Mouse (Mus musculus) T-helper 17 cell (primary cell): ENCODE data around the gene Col25a1.

Source experiments
- in situ Hi-C, 2 experiments: fragments of 300-600 bp; cut with MboI, MseI; formaldehyde crosslinking; loops; 1 replicate in 1 of 2; 2 replicates in 1 of 2; pipeline ENCODE4 v1.15.1; 2025; ENCODE audit warnings: high pct_unique_total_duplicates in 2 of 2

The Col25a1 gene

DNA sequence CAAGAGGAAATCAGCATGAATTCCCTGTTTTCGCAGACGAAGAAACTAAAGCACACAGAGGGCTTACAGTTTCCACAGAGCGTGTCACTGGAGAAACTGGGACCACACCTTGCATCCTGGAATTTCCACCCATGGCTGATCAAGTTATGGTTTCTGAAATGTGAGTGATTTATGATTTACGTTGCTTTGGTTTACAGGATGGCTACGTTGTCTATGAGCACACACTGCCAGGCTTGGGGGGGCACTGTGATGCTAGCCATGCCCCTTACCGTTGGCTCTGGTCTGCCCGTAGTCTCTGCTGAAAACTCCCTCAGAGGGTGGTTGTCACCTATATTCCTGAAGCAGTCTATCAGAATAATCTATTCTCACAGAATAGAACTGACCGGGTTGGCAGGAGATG lies at the start of gene Col25a1:
Col25a1 (plus strand) TSS at position 301 of the 400 bp plus-strand sequence.
- in situ Hi-C loops = no loop called here

- in situ Hi-C loops = loop anchor here (5.0 to 25.0 kb wide), 4 partner anchors 166 to 771 kb away; no protein-coding TSS in a partner anchor
Measured at GRCm38 (mm10) chr3:130083312-130083711, 48.0 kb upstream of the Col25a1 start.

DNA sequence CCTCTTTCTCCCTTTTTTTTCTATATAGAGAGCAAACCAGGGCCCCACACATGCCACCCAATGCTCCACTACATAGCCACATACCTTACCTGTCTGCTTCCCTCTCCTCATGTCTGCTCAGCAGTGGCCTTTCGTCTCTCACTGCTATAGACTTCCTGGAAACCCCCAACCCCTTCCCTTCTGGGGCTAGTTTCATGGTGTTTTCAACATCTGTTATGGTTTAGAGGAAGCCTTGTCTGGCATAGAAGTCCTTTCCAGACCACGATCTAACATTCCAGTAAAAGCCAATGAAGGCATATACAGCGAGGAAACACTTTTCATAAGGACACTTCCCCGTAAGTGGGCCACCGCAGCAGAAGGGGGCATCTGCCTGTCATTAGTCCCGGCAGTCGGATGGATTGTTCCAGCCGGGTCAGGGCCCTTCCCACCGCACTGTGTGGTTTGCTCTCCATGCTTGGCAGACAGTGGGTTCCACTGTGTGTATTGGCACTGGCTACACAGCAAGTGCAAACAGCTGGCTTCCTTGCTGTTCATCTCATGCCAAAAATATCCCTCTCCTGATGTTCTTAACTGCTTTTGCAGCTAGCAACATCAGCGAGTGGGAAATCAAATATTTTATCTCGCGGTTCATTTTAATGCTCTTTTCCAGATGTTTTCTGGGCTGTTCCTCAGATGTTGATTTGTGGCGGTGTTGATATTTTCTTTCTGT lies 44.8 kb upstream of the Col25a1 start:
- in situ Hi-C loops = loop anchor here in 1 of 2 experiments (10.0 to 25.0 kb wide), 2 partner anchors 362 to 774 kb away; no protein-coding TSS in a partner anchor

- in situ Hi-C loops = loop anchor here in 1 of 2 experiments (10.0 to 25.0 kb wide), 2 partner anchors 363 to 775 kb away; no protein-coding TSS in a partner anchor
Measured at GRCm38 (mm10) chr3:130087466-130087865, 43.8 kb upstream of the Col25a1 start.

DNA sequence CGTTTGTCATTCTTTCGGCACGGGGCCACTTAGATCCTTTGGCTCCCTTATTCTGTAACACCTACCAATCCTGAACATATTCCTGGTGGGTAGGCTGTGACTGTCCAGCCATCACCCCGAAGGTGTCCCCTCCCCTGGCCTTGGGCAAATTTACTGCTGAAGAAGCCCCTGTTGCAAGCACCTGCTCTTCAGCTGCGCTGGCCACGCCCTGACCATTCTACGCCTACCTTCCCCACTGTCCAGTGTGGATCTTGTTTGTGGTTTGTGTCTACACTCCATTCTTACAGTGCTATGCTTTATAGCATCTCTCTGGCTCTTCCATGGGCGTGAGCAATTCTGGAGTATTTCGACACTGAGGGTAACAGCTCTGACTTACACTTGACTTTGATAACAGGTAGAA lies 42.6 kb upstream of the Col25a1 start:
- in situ Hi-C loops = loop anchor here in 1 of 2 experiments (10.0 to 25.0 kb wide), 2 partner anchors 364 to 776 kb away; no protein-coding TSS in a partner anchor

DNA sequence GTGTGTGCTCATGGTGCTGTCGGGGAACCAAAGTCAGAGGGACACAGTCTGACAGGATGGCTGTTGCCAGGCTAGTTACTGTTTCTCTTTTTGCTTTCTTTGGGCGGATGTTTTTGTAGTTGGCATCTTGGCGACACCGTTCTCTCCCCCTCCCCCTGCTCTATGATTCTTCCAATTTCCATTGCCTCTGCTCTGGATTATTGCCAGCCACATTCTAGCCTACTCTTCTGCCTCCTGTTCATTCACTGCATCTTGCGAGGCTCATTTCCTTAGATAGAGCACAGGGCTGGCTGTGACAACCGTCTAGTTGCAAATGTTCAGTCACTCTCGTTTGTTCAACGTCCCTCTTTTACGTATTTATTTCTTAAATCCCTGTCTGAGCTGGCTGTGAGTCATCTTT lies 40.8 kb upstream of the Col25a1 start:
- in situ Hi-C loops = loop anchor here in 1 of 2 experiments (25.0 kb wide), 1 partner anchor 778 kb away; no protein-coding TSS in a partner anchor

DNA sequence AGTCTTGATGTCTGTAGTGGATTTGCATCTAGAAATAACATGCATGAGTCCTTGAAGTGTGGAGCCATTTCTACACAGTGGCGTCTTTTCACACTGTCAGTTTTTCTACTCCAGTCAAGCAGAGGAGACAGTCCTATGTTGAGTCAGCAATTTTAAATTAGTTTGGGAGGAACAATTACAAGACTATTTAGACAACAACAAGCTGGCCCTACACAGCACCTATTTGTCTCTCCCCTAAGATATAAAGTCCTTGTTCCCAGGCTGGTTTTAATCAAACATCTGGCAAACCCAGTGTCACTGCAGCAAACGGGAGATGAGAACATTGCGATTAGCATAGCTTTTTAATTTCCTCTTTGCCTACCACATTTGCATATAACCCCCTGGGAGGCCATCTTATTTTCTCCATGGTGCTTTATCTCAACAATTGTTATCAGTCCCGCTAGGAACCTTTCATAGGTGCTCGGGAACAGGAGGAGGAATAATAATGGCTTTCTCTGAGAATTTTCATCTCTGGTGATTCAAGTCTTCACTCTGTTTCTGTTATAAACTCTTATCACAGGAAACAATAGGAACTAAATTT lies 37.1 kb upstream of the Col25a1 start:
- in situ Hi-C loops = loop anchor here in 1 of 2 experiments (25.0 kb wide), 1 partner anchor 782 kb away; no protein-coding TSS in a partner anchor

GRCm38 (mm10) chr3:130095160-130095781 lies 36.0 kb upstream of the Col25a1 start:
- in situ Hi-C loops = loop anchor here in 1 of 2 experiments (5.0 to 25.0 kb wide), 3 partner anchors 482 to 783 kb away; no protein-coding TSS in a partner anchor

DNA sequence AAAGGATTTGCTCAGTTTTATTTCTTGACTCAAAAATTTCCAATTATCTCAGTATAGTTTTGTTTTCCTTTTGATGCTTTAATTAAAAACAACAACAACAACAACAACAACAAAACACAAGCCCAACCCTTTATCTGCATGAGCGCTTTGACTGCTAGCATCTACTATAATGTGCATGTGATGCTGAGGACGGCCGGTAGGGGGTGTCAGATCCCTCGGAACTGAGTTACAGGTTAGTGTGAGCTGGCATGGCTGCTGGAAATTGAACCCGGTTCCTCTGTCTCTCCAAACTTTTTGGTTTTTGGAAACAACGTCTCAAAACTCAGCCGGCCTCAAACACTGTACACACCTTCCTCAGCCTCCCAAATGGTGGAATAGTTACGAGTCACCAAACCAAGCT lies 27.8 kb upstream of the Col25a1 start:
- in situ Hi-C loops = loop anchor here in 1 of 2 experiments (5.0 to 10.0 kb wide), 3 partner anchors 269 to 591 kb away; no protein-coding TSS in a partner anchor

DNA sequence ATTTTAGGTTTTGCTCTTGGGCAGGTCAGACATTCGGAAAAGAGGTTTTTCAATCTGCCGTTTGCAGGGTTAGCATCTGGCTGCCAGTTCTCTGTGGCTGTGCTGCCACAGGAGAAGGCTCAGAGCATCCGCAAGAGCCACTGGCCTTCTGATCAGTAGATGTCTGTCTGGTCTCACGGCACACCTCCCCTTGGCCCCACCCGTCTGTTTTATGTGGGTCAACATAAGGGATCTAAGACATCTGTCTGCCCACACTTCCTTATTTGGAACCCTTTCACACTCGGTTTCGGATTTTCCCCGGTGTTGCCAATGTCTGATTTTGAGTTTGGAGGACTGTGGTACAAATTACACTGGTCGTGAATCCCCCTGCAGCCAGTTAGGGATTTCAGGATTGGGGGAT lies 26.8 kb upstream of the Col25a1 start:
- in situ Hi-C loops = loop anchor here in 1 of 2 experiments (5.0 to 10.0 kb wide), 3 partner anchors 268 to 590 kb away; no protein-coding TSS in a partner anchor

DNA sequence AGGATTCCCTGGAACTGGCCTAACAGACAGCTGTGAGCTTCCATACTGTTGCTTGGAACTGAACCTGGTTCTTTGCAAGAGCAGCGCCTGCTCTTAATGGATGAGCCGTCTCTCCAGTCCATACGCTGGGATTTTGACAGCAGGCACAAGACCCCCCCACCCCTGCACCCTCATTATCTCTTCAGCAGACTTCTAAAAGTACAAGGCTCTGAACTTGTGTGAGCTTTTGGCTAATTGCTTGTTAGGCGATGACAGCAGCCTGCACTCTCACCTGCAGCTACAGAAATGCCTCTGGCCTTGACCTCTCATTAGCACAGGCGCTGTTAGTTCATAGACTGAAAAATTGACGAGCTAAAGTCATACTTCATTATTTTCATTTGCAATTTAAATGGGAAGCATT lies 14.4 kb upstream of the Col25a1 start:
- in situ Hi-C loops = no loop called here

GRCm38 (mm10) chr3:130127840-130128239 lies 3.5 kb upstream of the Col25a1 start:
- in situ Hi-C loops = no loop called here

- in situ Hi-C loops = no loop called here
Measured at GRCm38 (mm10) chr3:130128564-130128963, 2.7 kb upstream of the Col25a1 start.

GRCm38 (mm10) chr3:130129635-130130206 lies 1.6 kb upstream of the Col25a1 start:
- in situ Hi-C loops = no loop called here

DNA sequence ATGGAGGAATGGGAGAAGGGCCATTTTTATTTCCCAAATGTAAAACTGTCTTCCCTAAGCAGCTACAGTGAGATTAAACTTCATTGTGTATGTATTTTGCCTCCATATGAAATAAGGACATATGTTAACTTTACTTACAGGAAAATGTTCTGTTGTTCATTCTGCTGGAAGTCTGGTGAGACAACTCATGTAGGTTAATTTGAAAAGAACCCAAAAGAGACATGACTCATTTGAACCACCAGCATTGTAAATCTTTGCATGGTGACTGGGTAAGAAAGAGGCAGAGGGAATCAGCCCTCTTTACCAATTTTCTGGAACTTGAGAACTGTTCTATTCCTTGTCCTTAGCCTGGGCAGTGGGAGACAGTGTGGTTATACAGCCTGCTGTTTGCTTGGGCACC lies 5.9 kb downstream of the Col25a1 start:
- in situ Hi-C loops = no loop called here

DNA sequence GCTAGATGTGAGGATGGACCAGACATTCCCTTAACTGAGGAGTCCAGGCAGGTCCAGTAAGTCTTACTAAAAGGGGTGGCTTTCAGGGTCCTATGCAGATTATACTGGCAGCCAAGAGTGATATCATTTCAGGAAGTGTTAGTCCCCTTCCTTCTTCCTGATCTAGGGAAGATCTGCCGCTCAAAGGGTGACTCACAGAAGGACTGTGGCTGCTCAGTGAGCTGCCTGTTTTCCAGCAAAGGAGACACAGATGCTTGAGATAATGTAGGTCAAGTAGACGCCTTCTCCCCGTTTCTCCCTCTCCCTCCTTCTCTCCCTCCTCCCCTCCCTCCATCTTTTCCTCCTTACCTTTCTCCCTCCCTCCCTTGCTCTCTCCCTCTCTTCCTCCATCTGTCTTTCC lies 6.3 kb downstream of the Col25a1 start:
- in situ Hi-C loops = no loop called here

DNA sequence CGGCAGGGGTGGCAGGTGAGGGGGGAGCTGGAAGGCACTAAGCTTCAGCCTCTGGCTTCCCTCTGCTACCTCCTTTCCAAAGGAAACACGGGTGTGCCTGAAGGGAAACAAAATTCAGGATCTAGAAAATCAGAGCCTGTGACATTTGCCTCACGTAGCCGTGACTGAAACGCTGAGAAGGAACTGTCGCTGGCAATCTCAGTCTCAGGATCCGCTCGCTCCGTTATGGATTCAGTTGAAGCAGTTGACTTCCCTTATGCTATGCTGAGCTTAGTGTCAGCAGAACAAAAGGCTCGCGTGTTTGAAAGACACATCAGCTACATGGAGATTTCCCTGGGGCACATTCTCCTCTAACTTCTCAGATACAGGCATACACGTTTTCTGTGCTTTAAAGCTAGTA lies 14.6 kb downstream of the Col25a1 start:
- in situ Hi-C loops = no loop called here

- in situ Hi-C loops = no loop called here
Measured at GRCm38 (mm10) chr3:130147827-130148226, 16.5 kb downstream of the Col25a1 start.

DNA sequence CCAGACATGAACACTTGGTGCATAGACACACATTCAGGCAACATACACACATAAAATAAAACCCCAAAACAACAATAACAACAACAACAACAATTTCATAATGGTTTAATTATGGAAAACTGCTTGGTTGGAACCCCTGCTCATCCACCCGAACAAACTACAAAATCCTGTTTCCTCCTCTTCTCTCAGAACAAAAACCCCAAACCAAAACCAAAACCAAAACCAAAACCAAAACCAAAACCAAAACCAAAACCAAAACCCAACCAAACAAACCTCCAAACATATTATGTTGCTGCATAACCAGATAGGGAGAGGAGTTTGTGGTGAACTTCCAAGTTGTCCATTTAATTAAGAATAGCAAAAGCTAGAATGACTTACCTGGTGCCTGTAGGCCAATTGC lies 17.9 kb downstream of the Col25a1 start:
- in situ Hi-C loops = no loop called here

GRCm38 (mm10) chr3:130153117-130153516 lies 21.8 kb downstream of the Col25a1 start:
- in situ Hi-C loops = no loop called here

DNA sequence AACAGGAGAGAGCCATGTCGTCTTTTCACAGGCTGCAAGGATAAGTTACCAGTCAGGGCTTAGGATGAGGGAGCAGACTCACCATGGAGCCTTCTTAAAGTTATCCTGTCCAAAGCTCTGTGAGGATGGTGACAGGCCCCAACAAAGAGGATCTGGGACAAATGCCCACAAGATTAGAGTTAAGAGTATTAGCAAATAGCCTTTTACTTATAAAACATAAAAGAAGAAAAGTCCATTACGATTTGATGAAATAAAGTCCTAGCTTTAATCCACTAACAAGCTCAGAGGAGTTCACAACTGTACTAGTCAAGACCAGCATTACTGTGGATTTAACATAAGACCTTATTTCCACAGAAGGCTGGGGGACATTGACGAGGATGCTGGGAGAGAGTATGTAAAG lies 26.2 kb downstream of the Col25a1 start:
- in situ Hi-C loops = no loop called here

- in situ Hi-C loops = no loop called here
Measured at GRCm38 (mm10) chr3:130159906-130160305, 28.6 kb downstream of the Col25a1 start.
